Mouse (Mus musculus) stomach, embryonic 16.5 days (tissue): ENCODE data around the gene Espnl. TPM values are rescaled to one million over a fixed set of nuclear protein-coding genes. Genes with fewer than 3 reads are reported as not detected.

Experiments
- ATAC-seq: fragments of 200-750 bp; cut with Nextera tagmentation; 2 replicates; pipeline ENCODE4 v1.8.0; 2017; ENCODE audit warnings: moderate number of reproducible peaks, moderate TSS enrichment; ENCODE audit not compliant: insufficient read depth, low FRiP score
- H3K27ac ChIP-seq: fragments of 300-500 bp; sonication (generic); 2 replicates; pipeline ENCODE4 v1.5.1; 2014; ENCODE audit warnings: low read length
- H3K27me3 ChIP-seq: fragments of 300-500 bp; sonication (generic); 2 replicates; pipeline ENCODE4 v1.6.1; 2014; ENCODE audit warnings: low read length, control low read depth, mixed read lengths; ENCODE audit not compliant: control insufficient read depth, insufficient read depth
- H3K36me3 ChIP-seq: fragments of 300-500 bp; sonication (generic); 2 replicates; pipeline ENCODE4 v1.6.1; 2014; ENCODE audit warnings: low read length; ENCODE audit not compliant: control insufficient read depth, insufficient read depth
- H3K4me1 ChIP-seq: fragments of 300-500 bp; sonication (generic); 2 replicates; pipeline ENCODE4 v1.6.1; 2014; ENCODE audit warnings: low read length, control low read depth, mixed read lengths; ENCODE audit not compliant: control insufficient read depth, insufficient read depth
- H3K4me2 ChIP-seq: fragments of 300-500 bp; sonication (generic); 2 replicates; pipeline ENCODE4 v1.6.1; 2014; ENCODE audit warnings: low read depth, low read length, mixed read lengths
- H3K4me3 ChIP-seq: fragments of 300-500 bp; sonication (generic); replicated peaks from 2 replicates; pipeline ENCODE4 v1.5.1; 2014; ENCODE audit warnings: mild to moderate bottlenecking, low read length
- H3K9ac ChIP-seq: fragments of 300-500 bp; sonication (generic); 2 replicates; pipeline ENCODE4 v1.6.1; 2014; ENCODE audit warnings: low read length
- H3K9me3 ChIP-seq: fragments of 300-500 bp; sonication (generic); replicated peaks from 2 replicates; pipeline ENCODE4 v1.6.1; 2016; ENCODE audit warnings: low read length, control low read depth; ENCODE audit not compliant: control insufficient read depth
- WGBS: fragments of 180-500 bp; shearing (Covaris S2); extraction: QIAGEN DNeasy Blood & Tissue Kit; methylation state at CpG from one replicate; pipeline ENCODE4 v1.1.7; 2014; 5-methylcytosine and 5-hydroxymethylcytosine counted together
- polyA plus RNA-seq: library from polyadenylated mRNA; unstranded; fragments of >200 nt; fragmentation: Nextera tagmentation; extraction: Ambion mirVana; gene quantifications from 2 replicates; pipeline ENCODE4 v1.2.1, GENCODE M21; 2015

The Espnl gene
- polyA plus RNA-seq, 1 experiment from 2014 or later, result 0.03 TPM

DNA sequence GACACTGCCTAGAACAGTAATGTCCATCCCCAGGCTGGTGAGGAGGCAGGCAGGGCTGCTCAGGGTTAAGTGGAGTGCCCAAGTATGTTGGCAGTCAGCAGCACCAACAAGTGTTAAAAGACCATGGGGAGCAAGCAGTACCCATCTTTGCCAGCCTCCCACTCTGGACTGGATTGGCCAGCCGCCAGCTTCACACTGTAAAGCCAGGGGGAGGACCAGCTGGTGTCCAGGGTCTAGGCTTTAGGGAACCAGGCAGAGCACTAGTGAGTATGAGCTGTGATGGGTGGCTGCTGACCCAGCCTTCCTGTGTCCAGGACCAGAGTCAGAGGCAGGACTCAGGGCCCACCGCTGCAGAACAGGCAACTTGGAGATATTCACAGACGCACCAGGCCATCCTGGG lies 22.1 kb downstream of the Espnl start:
- Histone ChIP-seq H3K9me3 (no peaks in the 10 kb centered on the region), H3K9ac (no peak overlapping the region), H3K4me1 (peaks cover 8% of the 10 kb centered on the region), H3K27me3 (peaks cover 41% of the 10 kb centered on the region), H3K27ac (no peak overlapping the region), H3K4me3 (no peak overlapping the region), H3K4me2 (no peak overlapping the region), H3K36me3 (no peaks in the 10 kb centered on the region)
- no peak for ATAC-seq
- 62% methylated on average over 3 of the region's 3 CpGs for WGBS

DNA sequence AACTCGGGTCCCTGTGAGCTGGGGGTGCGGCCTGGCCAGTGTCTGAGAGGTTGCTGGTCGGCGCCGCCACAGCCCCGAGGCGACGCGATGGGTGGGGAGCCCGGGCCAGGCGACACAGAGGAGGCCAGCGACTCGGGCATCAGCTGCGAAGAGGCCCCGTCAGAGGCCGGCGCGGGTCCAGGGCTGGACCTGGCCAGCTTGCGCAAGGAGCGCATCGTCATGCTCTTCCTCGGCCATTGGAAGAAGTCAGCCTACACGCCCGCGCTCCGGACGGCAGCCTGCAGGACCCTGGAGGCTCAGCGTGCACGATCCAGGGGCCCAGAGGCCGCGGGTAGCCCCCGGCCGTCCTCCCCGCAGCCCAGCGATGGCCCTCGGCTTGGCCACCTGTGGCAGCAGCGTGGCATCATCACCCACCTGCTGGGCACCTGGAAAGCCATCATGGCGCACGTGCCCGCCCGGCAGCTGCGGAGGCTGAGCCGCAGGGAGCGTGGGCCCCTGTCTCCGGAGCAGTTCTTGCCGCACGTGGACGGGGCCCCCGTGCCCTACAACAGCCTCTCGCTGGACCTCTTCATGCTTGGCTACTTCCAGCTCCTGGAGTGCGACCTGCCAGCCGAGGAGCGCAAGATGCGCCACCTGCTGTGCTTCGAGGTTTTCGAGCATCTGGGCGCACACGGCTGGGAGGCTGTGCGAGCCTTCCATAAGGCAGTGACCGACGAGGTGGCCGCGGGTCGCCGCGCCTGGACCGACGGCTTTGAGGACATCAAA lies 23.2 kb downstream of the Espnl start:
- no peak for ATAC-seq
- WGBS, result 4% methylated on average over 68 of the region's 68 CpGs

DNA sequence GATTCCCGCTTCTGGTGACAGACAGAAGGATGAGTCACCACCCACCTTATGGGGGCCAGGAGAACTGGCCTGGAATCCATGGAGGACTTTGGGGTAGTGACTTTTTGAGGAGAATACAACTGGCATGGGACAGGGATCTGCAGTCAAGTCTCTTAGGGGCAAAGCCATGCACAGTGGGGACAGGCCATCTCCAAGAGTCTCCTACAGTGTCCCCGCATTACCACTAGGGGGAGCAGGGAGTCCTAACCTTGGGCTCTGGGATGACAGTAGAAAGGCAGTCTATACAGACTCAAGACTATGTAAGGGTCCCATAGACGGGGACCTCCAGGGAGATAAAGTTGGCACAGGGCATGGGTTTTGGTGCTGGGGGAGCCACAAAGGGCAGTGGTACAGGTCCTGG lies 25.0 kb downstream of the Espnl start:
- peak; percentile 56; the same call in 1 of the 2 replicates for ATAC-seq

More for the DNA sequence above, 23.2 kb downstream of the Espnl start:
- Histone ChIP-seq H3K9ac (no peak overlapping the region; the same call in 1 of the 2 replicates), H3K27ac (no peak overlapping the region), H3K4me2 (peak overlapping the region; percentile 43), H3K27me3 (peaks cover 41% of the 10 kb centered on the region), H3K9me3 (no peaks in the 10 kb centered on the region), H3K4me3 (peak overlapping the region; percentile 28), H3K4me1 (peaks cover 8% of the 10 kb centered on the region), H3K36me3 (no peaks in the 10 kb centered on the region)

DNA sequence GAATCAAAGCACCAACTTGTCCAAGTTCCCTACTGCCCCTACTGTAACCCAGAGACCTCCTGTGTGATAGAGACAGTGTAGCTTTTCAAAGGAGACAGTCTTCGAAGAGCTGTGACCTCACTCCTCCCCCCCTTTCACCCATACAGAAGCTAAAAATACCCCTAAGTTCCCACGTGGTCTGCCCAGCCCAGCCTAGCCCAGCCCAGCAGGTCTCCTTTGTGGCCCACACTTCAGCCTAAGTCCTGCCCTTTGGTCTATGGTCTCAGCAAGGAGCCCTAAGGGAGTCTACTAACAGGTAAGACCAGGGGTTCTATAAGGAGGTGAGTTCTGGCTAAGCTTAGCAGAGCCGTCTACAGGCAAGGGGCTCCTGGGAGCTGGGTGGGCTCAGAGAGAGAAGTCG lies 29.0 kb downstream of the Espnl start, which contains the start of gene Klhl30:
Klhl30 (plus strand) TSS at position 176 of the 400 bp plus-strand sequence.
- Histone ChIP-seq H3K9me3 (no peaks in the 10 kb centered on the region), H3K27me3 (peaks cover 10% of the 10 kb centered on the region), H3K27ac (no peak within 1 kb of the TSS), H3K4me3 (no peak within 1 kb of the TSS), H3K36me3 (no peaks in the 10 kb centered on the region), H3K4me1 (0 out of 2 replicates have a peak, but pooled peaks cover 3% of the 10 kb centered on the region), H3K9ac (no peak within 1 kb of the TSS), H3K4me2 (no peak within 1 kb of the TSS)
- WGBS, result 50% methylated on average over 4 of the region's 4 CpGs
- no peak for ATAC-seq

More for the DNA sequence above, 25.0 kb downstream of the Espnl start:
- Histone ChIP-seq H3K36me3 (no peaks in the 10 kb centered on the region), H3K9me3 (no peaks in the 10 kb centered on the region), H3K27ac (no peak overlapping the region), H3K9ac (no peak overlapping the region), H3K4me2 (no peak overlapping the region), H3K4me1 (peaks cover 11% of the 10 kb centered on the region), H3K27me3 (peaks cover 38% of the 10 kb centered on the region), H3K4me3 (no peak overlapping the region)
- 36% methylated on average over 3 of the region's 3 CpGs for WGBS

DNA sequence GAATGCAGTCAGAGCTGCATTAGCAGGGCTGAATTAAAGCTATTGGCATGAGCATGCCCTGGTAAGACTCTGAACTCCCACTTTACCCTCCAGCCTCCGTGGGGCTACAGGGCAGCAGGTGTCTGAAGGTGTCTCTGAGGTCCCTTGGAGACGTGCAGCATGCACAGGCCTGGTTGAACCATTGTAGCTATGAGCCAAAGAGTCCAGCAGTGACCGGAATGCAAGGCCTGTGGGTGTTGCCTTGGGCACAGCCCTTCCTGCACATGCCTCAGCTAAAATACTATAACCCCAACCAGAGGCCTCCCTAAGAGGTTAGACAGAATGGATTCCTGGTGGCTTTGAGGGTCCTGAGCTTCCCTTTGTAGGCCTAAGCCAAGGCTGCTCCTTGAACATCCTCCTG lies 29.4 kb downstream of the Espnl start:
- no peak overlapping the region for H3K4me2 ChIP-seq
- no peaks in the 10 kb centered on the region for H3K9me3 ChIP-seq
- no peak overlapping the region for H3K27ac ChIP-seq
- 77% methylated on average over 3 of the region's 3 CpGs for WGBS
- H3K9ac ChIP-seq, result no peak overlapping the region
- H3K4me1 ChIP-seq, result 0 out of 2 replicates have a peak, but pooled peaks cover 3% of the 10 kb centered on the region
- H3K27me3 ChIP-seq, result peaks cover 5% of the 10 kb centered on the region; the same call in 1 of the 2 replicates
- no peak for ATAC-seq
- H3K4me3 ChIP-seq, result no peak overlapping the region
- no peaks in the 10 kb centered on the region for H3K36me3 ChIP-seq

DNA sequence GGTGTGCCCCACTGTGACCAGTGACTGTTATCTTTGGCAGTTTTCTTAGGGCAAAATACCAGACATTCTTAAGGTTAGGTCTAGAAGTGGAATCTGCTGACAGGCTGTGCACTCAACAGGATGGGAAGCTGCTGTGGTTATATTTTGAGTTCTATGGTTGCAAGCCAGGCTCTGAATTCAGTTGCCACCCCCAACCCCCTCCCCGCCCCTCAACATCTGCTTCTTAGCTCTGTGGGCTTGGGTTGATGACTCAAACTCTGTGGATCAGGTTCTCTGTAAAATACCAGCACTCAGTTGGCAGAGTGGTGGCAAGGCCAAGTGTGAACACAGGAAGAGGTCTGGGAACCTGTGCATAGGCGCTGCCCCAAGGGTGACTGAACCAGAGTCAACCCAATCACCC lies 30.4 kb downstream of the Espnl start:
- no peak for ATAC-seq
- Histone ChIP-seq H3K27me3 (no peaks in the 10 kb centered on the region), H3K4me3 (no peak overlapping the region), H3K4me2 (no peak overlapping the region), H3K27ac (no peak overlapping the region), H3K9me3 (no peaks in the 10 kb centered on the region), H3K9ac (no peak overlapping the region), H3K4me1 (0 out of 2 replicates have a peak, but pooled peaks cover 3% of the 10 kb centered on the region), H3K36me3 (no peaks in the 10 kb centered on the region)
- WGBS, result 81% methylated on average over 2 of the region's 2 CpGs

DNA sequence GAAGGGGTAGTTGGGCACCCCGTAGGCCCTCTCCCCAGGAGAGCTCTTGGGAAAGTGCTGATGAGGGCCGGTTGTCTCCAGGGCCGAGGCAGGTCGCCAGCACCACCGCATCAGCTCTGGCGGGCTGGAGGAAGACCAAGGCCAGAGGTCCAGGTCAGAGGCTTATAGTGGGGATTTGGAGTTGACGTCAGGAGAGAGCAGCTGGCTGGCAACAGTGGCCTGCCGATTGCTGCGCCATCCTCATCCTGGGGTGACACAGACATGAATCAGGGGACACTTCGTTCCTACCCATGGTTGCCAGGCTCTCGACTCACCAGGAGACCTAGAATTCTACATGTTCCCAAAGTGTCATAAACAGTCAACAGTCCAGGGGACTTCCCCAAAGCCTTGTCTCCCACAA lies 34.2 kb downstream of the Espnl start:
- Histone ChIP-seq H3K27ac (no peak overlapping the region), H3K4me1 (no peaks in the 10 kb centered on the region), H3K9ac (no peak overlapping the region), H3K4me3 (no peak overlapping the region), H3K9me3 (no peaks in the 10 kb centered on the region), H3K36me3 (no peaks in the 10 kb centered on the region), H3K27me3 (no peaks in the 10 kb centered on the region), H3K4me2 (no peak overlapping the region)
- 77% methylated on average over 11 of the region's 11 CpGs for WGBS
- no peak for ATAC-seq

DNA sequence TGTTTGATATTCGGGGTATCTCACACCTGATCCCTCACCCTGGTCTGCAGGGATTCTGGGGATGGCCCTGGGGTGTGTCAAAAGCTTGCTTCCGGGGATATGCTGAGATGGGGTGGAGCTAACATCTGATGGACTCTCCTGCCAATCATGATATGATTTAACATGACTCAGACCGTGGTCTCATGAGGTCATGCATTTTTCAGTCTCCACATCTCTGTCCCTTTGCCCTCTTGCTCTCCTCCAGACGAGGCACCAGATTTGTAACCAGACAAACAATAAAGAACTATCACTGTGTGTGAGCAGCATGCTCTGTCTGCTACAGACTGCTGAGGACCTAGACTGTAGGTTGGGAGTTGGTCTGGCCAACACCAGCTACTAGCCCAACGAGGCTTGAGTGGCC lies 40.2 kb downstream of the Espnl start:
- Histone ChIP-seq H3K4me2 (no peak overlapping the region), H3K9me3 (no peaks in the 10 kb centered on the region), H3K4me1 (peaks cover 4% of the 10 kb centered on the region; the same call in 1 of the 2 replicates), H3K36me3 (no peaks in the 10 kb centered on the region), H3K9ac (no peak overlapping the region), H3K27ac (no peak overlapping the region), H3K27me3 (no peaks in the 10 kb centered on the region), H3K4me3 (no peak overlapping the region)
- ATAC-seq, result no peak
- 74% methylated on average over 5 of the region's 5 CpGs for WGBS

DNA sequence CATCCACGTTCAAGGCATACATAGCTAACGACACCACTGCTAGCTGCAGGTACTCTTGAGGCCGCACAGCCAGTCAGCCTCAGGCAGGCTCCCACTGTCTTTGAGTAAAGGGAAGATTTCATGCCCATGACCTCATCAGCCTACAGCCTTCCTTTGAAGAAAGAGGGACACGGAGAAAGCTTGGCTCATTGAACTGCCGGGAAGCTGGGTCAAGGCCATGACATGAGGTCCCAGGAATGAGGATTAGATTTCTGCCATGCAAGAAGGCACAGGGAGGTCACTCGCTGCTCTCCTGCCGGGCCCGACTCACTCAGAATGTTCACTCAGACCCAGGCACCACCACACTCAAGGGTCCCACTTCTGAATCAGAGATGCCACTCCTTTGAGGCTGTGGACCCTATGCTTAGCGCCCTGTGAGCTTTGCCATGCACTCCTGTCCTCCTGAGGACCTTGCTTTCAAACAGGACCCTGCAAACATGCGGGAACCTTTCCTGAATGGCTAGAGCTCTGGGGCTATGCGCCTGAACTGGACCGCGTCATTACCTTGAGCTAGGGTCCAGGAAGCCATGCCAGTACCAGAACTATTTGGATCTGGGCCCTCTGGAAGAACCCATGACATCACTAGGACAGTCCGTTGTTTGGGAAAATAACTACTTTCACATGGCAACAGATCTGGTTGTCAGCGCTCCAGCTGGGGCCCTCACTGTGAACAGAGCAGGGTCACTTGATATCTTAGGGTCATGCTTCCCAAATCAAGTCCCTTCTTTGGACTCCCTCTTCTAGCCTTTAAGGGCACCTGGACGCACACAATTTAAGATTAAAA lies 43.2 kb downstream of the Espnl start:
- no peaks in the 10 kb centered on the region for H3K36me3 ChIP-seq
- H3K27me3 ChIP-seq, result no peaks in the 10 kb centered on the region
- ATAC-seq, result no peak
- WGBS, result 93% methylated on average over 16 of the region's 16 CpGs
- H3K9me3 ChIP-seq, result no peaks in the 10 kb centered on the region
- H3K9ac ChIP-seq, result no peak overlapping the region
- no peak overlapping the region for H3K4me2 ChIP-seq
- no peak overlapping the region for H3K4me3 ChIP-seq
- peaks cover 4% of the 10 kb centered on the region; the same call in 1 of the 2 replicates for H3K4me1 ChIP-seq
- H3K27ac ChIP-seq, result no peak overlapping the region
